Mouse (Mus musculus): ENCODE measurements around the gene Cp.
A peak's percentile ranks its signal among the peaks of the same experiment; 100 is the strongest.
"Not testable (repeated sequence)": the region's sequence is repeated elsewhere in the genome, so short reads cannot be mapped to it uniquely, and the experiment has no call there.

Gene Cp

DNA sequence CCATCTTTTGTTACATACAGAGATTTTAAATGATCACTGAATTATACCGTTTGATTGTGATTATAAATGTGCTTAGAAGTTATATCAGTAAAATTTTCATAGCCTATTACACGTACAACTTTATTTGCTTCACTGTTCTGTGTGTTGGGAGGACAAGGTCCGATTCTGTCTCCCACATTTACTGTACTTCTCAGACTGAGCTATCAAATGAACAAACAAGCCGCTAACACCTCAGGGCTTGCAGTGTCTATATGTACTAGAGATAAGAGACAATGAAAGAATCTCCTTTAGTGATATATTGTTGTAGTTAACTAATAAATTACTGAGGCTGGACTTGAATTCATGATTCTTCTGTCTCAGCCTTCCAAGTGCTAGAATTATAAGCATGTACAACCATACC, 50.4 kb downstream of the Cp start:
- no peak for DNase-seq (ENCODE audit: low read depth)

DNA sequence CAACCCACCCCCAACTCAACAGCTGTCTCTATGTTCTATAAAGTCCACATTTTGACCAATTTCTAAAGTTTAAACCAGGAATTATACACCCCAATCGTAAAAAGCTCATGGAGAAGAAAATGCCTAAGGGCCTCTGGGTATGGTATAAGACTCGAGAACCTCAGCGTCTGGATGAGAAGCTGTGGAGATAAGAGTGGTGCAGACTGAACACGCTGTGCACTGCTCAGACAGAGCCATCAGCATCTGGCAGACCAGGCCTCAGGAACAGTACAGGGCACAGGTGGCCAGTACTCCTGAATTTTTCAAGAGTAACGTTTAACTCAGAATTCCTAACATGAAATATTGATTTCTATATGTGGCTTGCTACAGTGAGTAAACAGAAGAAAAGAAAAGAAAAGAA, 50.9 kb downstream of the Cp start:
- no peak for DNase-seq (ENCODE audit: low read depth)

DNA sequence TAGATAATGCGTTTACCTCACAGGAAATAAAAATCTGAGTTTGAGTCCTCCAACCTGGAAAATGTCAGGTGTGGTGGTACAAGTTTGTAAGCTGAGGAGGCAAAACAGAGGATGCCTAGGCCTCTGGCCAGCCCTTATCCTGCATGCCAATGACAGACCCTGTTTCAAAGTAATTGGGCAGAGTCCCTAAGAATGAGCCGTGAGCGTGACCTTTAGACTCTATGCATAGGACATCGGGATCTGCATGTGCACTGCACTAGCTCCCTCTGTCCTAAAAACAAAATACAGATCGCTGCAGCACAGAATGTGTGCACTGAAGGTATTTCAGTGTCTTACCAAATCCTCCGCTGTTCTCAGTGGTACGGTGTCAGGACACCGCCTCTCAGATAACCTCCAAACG, 53.6 kb downstream of the Cp start:
- DNase-seq (ENCODE audit: low read depth): no peak

DNA sequence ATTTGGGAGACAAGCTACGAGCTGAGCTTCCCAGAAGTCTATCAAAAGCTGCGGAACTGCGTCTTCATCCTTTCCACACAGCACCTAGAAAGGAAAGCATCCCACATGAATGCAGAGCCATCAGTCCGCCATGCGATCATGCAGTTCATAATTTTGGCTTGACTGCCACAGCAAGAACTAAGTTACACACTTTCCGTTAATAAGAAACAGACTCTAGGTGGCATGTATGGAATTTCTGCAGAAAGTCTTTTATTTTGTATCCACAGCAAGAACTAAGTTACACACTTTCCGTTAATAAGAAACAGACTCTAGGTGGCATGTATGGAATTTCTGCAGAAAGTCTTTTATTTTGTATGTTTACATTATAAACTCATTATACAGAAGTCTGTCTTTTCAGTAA, 54.1 kb downstream of the Cp start:
- peak; percentile 32 for DNase-seq (ENCODE audit: low read depth)

DNA sequence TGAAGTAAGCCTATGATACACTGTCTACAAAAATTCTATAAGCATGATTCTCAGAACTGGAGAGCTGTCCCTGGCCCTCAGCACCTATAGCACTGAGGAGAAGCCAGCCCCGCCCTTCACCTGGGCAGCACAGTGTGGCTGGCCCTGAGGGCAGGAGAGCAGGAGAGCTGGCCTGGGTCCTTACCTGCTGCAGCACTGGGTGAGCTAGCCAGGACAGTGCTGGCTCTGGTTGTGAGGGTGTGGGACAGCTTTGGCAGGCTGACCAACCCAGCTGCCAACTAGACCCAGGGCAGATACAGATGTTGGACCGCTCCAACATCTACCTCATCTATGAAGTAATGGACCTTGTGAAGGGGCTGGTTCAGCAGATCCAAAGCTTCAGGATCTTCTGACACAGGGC, 57.6 kb downstream of the Cp start:
- DNase-seq (ENCODE audit: low read depth): no peak

DNA sequence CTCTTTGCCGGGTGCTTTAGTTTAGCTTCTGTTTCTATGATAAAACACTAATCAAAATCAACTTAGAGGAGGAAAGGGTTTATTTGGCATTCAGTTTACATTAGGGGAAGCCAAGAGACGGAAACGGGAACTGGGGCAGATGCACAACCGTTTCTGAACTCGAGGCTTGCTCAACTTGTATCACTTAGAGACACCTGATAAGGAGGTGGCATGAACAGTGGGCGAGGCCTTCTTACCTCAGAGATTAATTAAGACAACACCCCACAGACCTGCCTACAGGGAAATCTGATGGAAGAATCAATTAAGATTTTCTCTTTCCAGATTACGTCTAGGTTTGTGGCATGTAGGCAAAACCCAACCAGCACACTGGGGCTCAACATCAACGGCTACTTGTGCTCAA, 61.2 kb downstream of the Cp start:
- no peak for DNase-seq (ENCODE audit: low read depth)

DNA sequence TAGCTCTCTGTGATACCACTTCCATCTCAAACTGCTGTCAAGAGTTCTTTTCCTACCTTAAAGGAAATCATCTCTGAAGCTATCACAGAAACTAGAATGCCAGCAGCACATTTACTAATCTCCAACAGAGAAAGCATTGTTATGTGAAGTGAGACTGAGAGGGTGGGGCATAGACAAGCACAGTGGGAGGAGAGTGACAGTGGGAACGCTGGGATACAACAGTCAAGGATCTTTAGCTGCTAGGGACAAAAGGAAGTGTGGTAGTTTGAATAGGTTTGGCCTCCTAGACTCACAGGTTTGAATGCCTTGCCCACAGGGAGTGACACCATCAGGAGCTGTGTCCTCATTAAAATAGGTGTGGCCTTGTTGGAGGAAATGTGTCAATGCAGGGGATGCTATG, 67.0 kb downstream of the Cp start:
- no peak for DNase-seq (ENCODE audit: low read depth)

DNA sequence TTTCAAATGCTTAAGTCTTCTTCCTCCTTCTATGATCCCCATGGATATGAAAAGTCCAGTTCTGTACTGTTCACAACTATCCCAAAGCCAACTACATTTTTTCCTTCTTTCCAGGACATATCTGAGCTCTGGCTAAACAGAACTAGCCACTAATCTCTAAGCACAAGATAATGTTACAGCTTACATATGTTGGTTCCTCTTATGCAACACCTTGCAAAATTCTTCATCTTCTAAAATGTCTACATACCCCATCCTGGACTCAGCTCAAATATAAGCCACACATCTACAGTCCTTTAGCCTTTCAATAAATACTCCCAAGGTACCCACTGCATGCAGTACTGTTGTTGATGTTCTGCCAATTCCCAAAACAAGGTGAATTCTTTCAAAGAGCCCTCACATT, 69.6 kb downstream of the Cp start:
- no peak for DNase-seq (ENCODE audit: low read depth)

DNA sequence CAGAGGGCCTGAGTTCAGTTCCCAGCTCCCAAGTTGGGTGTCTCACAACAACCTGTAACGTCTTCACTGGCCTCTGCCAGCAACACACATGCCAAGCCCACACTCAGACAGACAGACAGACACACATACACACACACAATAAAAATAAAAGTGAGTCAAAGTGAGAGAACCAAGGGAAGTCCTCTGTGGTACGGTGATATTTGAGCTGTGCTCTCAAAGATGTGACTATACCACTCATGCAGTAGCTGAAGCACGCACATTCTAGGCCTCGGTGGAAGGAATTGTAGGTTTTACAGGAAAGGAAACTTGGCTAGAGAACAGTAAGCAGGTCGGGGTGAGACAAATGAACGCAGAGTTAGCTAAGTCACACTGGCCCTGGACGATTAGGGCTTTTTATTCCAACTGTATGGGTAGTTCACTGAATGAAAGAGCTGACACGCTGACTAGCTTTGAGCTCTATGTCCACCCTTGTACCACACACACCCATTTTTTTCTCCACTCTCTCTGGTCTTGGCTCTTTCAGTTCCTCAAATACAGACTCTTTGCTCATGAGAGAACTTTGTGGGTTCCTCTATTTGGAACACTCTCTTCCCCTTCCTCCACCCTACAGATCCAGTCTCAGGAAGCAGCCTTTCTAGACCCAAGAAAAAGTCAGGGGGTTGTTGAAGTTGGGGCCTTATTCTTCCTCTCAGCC, 70.3 kb downstream of the Cp start:
- DNase-seq (ENCODE audit: low read depth): no peak

DNA sequence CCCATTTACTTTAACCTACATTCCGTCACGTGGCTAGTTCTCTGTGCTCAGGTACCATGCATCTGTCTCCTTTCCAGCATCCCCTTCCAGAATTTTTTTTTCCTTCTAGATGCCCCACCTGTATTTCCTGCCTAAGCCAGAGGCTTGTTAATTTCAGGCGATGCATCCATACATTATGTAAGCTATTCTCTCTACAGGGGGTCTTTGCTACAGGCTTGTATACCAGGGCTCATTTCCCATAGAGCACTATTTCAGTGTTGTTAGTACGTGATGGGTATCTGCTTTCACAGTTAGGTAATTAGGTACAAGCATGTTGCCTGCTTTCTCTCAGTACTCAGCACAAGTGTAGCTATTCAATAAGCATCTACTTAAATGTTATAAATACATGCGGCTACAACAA, 70.9 kb downstream of the Cp start:
- DNase-seq (ENCODE audit: low read depth): no peak

DNA sequence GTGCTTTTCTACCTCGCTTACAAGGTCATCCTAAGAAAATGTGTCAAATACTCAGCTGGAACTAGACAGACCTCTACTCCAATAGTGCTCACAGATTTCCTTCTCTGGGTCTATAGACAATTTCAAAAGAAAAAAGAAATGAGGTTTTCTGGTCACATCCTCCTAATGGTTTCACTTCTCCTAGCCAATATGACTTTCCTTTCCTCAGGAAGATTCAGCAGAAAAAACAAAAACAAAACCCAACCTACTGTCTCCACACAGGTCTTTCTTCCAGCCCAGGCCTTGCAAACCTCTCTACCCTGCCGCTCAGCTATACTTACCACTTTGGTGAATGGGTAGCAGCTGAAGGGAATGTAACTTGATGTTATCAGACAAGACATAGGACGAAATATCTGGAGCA, 71.8 kb downstream of the Cp start:
- no peak for DNase-seq (ENCODE audit: low read depth)

DNA sequence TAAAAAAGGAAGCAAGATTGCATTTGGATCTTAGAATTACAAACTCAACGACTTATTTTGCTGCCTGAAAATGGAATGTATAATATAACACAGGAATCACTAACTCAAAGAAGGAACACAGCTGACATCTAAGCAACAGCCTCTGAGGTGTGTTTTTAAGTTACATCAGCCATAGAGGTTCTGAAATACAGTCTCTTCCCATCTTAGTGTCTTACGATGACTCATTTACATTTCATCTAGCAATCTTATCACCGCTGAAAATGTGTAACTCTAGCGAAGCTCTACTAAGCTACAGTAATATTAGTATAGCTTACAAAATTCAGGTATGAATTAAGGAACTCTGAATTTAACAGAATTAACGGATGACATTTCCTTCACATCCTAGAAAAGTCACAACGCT, 74.0 kb downstream of the Cp start:
- DNase-seq (ENCODE audit: low read depth): no peak

DNA sequence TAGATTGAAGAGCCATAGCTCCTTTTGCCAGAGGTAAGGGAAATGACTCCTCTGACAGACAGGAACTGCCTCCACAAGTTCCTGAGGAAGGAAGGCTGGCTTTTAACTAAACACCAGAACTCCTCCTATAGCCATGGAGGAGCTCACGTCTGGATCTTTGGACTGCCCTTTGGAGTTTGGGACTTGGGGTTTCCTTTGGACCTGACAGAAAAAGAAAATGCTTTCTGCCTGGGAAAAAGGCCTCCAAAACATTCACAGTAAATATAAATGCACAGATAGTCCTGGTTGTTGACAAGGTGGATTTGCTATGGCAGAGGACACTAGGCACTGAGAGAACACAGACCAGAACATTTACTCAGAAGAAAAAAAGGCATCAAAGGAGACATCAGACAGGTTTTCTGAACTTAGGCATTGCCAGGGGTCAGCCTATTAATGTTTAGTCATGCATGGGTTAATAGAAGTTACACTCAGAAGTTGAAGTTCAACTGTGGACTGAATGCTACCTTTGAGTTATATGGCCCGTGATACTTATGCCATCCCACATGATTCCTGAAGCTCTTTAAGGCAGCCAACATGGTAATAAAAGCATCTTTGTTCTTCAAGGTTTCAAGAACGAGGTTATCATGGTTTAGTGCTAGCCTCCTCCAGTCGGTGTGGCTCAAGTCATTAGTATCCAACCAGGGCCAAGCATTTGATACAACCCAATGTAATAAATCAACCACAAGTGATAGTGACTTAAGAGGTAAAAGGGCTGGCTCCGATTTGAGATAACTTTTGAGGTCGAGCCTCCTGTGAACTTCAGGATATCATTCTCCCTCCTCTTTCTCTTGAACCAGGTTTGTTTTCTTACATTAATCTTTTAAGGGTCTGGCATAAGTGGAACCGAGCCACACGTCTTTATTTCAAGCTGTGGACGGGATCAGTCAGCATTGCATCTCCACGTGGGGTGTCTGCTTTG, 77.2 kb downstream of the Cp start:
- DNase-seq (ENCODE audit: low read depth): no peak

DNA sequence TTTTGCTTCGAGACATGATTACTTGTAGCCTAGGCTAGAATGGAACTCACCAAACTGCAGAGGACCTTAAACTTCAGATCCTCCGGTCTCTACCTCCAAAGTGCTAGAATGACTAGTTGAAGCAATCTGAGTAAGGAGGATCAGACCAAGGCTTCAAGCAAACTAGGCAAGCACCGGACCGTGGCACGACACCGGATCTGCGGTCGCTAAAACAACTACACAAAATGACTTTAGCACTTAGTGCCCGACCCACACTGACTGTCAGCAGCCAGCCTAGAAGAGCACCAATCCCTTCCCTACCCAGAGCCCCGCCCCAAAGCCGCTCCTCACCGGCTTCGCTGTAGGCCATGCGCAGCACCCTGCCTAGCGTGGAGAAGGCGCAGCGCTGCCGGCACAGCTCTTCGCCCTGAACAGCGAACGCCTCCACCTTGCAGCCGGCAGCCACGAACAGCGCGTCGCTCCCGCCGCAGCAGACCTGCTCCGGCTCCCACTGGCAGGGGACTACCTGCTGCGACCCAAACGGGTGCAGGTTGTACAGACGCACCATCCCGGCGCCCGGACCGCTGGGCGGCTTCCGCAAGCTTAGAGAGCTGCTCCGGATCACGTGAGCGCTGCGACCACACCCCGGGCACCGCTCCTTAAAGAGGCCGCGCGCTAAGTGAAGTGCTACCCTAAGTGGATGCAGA, 78.0 kb downstream of the Cp start, which contains the start of gene Hps3:
Gene Hps3, minus strand, starts transcription at position 597 of the 686 bp plus-strand sequence.
- peak; percentile 88 for DNase-seq (ENCODE audit: low read depth)

DNA sequence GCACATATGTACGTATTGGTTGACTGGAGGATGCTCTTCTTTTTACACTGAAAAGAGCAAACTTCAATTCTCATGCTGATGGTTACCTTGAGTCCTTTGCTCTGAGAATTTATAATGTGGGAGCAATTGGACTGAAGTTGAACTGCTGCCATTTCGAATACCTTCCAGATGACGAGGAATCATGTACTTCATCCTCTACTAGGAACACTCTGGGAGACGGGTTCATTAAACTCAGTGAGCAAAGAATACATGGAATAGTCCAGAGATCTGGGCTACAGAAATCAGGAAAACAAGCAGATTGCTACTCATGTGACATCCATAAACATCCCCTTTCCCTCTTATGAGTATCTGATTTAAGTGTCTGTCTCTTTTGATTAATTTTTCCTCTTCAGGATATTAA, 79.2 kb downstream of the Cp start:
- DNase-seq (ENCODE audit: low read depth): peak; percentile 12

DNA sequence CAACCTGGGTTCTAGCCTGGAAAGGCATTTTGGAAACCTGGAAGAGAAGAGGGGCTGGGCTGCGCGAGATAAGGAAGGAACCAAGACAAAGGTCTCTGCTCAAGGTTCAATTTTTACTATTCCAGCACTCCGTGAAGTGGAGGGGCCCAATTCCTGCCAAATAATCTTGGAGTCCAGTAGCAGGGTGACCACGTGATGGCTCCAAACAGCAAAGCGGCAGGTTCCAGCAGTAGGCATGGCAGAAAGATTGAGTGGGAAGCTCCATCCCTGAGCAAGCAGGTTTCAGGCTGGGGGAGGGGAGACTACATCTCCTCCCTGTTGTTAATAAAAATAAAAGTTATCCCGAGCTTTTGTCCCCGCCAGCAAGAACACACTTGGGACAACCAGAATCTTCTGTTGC, 84.6 kb downstream of the Cp start:
- not testable (repeated sequence) for DNase-seq (ENCODE audit: low read depth)

DNA sequence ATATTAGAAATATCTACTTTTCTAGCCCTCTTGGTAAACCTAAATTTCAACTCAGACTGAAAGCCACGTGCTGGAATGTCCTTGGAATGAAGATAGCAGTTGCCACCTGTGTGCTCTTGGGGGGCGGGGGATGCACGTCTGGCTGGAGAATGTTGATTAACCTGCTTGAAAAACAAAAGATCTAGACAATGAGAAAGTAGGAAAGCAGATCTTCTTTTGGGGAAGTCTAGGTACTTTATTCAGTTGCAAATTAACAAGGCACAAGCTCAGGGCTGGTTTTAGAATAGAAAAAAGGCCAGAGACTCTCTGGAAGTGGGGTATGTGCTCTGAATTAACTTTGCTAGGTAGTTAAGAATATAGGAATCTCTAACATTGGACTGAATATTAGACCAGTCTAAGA, 87.9 kb downstream of the Cp start:
- DNase-seq (ENCODE audit: low read depth): not testable (repeated sequence)

DNA sequence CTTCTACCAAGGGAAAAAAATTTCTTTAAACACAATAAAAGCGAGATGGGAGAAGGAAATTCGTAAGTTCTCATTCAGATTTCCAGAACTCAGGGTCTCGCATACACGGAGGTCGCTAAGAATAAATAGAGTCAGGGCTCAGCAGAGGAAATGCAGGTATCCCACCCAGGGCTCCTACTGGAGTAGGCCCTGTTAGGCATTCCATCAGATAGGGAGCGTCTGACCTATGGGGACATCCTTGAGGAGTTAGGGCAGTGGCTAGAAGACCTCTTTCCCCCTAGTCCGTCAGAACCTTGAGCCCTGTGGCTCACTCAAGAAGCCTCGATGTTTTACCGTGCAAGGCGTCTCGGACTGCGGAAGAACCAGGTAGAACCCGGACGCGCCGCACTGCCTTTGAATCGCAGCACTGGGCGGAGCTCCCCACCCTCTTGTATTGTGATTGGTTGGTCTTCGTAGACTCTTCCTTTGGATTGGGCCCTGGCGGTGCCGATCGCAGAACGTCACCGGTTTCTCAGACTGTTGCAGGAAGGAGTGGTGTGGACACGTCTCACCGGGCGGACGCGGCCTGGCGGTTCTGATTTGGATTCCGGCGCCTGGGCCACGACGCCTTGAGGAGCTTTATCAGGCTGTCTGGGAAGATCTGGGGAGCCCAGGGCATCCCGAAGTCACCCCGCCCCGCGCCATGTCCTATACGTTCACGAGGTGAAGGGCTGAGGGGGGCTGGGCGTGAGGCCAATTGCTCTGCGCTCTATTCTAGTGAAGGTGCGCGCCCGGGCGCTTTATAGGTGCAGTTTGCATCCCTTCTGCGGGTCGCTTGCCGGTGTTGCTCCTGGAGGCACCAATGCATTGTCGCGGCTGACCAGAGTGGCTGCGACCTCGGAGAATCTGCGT, 100.7 kb downstream of the Cp start, which contains the start of gene Hltf:
Gene Hltf, plus strand, starts transcription at position 506 of the 891 bp plus-strand sequence.
- DNase-seq (ENCODE audit: low read depth): peak; percentile 96

DNA sequence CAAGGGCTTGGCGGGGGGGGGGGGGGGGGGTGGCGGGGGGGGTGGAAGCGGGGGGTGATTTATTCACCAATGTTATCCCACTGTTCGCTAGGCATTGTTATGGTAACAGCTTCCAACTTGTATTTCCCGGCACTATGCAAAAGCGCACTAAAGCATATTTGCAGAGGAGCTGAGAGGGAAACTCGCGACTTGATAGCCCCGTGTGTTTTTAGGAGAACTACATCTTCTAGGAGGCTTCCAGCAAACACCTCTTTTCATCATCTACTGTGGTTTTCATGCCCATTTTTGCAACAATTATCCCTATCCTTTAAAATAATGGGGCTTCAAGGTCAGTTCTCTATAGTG, 101.3 kb downstream of the Cp start:
- DNase-seq (ENCODE audit: low read depth): peak; percentile 55
